Mouse (Mus musculus): ENCODE data around the gene Bst1. TPM values are rescaled to one million over a fixed set of nuclear protein-coding genes. Genes with fewer than 3 reads are reported as not detected.

Bst1 gene
- polyA plus RNA-seq, 1 experiment = 0.30 TPM

DNA sequence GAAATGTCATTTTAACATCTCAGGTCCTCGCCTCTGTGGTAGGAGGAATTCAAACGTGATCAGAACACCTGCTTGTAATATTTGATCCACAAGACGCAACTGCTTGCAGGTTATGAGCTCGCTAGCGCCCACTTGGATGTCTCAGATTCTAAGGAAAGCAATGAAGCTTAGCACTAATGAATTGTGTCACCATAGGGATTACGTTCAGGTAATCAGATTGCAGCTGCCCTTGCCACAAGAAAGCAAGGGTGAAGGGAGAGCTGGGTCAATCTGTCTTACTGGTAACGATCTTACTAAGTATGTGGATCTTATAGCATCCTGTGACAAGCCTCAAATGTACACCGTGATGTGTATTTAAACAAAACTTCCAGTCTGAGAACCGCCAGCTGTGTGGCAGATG is 8.7 kb downstream of the Bst1 start:
- Histone ChIP-seq H3K4me3 (ENCODE audit: insufficient read depth, low read length) (no peak overlapping the region), H3K4me1 (ENCODE audit: control insufficient read depth, insufficient read depth, low read length) (no peaks in the 10 kb centered on the region), H3K27ac (ENCODE audit: insufficient read depth, low read length) (no peak overlapping the region)
- TF ChIP-seq CTCF (IDR thresholded peaks at IDR 0.05; ENCODE audit: borderline replicate concordance, insufficient read depth, low read length) = no peak
- TF ChIP-seq POLR2A (IDR thresholded peaks at IDR 0.05; ENCODE audit: low read depth, low read length) = no peak

DNA sequence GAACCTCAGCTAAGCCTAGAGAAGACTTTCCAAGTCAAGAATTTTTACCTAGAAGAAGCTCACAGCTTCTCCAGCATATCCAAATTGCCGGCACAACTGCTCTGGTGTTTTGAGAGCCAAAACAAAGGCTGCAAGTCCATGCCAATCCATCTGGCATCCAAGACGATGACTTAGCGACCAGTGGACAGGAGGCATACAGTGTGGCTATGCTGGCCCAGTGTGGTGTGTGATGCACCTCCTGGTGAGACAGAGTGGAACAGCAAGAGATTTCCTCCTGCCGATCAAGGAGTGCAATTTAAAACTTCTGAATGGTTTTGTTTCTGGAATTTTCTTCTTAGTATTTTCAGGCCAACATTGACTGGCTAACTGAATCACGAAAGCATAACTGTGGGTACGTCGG is 17.9 kb downstream of the Bst1 start:
- Histone ChIP-seq H3K27ac (ENCODE audit: insufficient read depth, low read length) (no peak overlapping the region), H3K4me1 (ENCODE audit: control insufficient read depth, insufficient read depth, low read length) (no peaks in the 10 kb centered on the region), H3K4me3 (ENCODE audit: insufficient read depth, low read length) (no peak overlapping the region)
- TF ChIP-seq POLR2A (IDR thresholded peaks at IDR 0.05; ENCODE audit: low read depth, low read length) (no peak), CTCF (IDR thresholded peaks at IDR 0.05; ENCODE audit: borderline replicate concordance, insufficient read depth, low read length) (peak; percentile 53; the same call in 1 of the 2 replicates)

DNA sequence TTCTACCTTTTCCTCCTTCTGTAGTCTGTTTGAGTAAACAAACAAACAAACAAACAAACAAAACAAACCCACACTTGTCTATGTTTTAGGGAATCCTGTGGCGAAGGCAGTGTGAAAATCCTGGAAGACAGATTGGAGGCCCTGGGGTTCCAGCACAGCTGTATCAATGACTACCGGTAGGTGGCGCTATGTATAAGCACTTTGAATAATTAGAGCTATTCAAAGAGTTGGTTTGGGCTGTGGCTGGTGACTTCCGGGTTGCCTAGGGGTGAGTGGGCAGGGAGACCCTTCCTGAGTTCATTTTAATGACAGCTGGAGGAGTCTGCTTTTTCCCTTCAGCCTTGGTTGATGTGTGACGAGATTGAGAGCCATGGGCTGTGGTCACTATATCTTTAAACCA is 18.7 kb downstream of the Bst1 start:
- no peaks in the 10 kb centered on the region for H3K4me1 ChIP-seq (ENCODE audit: control insufficient read depth, insufficient read depth, low read length)
- no peak for TF ChIP-seq CTCF (IDR thresholded peaks at IDR 0.05; ENCODE audit: borderline replicate concordance, insufficient read depth, low read length)
- no peak for TF ChIP-seq POLR2A (IDR thresholded peaks at IDR 0.05; ENCODE audit: low read depth, low read length)
- no peak overlapping the region for H3K4me3 ChIP-seq (ENCODE audit: insufficient read depth, low read length)
- H3K27ac ChIP-seq (ENCODE audit: insufficient read depth, low read length) = no peak overlapping the region

DNA sequence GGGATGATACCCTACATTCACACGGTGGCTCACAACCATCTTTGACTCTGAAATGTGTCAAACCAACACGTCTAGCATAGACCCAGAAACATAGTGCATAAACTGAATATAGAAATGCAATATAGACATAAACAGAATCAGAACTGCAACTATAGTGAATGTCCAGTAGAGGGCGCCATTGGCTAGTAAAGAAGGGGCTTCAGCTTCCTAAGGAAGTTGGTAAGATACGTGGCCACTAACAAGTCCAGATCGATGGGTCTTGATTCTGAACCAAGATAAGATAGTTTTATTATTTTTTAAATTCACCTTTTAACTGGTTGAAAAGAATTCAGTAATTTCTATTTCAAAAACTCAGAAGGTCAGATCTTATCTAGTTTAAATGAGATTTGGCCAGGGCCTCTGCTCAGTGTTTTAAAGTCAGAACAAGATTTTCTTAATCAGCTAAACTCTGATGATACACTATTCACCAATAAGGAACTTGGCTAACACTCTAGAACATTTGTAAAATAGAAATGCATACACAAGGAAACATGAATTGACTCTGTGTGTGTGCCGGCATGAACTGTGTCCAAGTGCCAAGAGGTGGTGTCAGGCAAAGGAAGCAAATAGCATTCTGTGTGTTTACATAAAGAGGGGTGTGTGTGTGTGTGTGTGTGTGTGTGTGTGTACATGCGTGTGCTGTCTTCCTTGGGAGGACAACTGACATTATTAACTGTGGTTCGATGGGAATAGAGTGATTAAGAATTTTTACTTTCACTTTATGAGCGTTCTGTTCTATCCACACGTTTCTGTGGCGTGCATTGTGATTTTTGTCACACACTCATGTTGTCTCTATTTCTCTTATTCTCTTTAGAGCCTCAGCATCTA is 22.7 kb downstream of the Bst1 start:
- TF ChIP-seq POLR2A (IDR thresholded peaks at IDR 0.05; ENCODE audit: low read depth, low read length) (no peak), CTCF (IDR thresholded peaks at IDR 0.05; ENCODE audit: borderline replicate concordance, insufficient read depth, low read length) (no peak)

DNA sequence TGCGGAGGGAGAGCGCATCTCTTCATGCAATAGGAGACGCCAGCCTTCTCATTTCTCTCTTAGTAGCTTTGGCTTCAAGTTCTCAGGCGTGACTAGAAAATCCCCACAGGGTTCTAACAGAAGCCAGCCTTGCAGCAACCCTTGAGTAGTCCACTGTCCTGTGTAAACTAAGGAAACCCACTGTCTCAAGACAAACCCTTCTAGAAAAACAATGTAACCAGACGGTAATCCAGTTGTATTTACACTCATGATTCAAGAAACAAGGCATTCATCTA is 23.3 kb downstream of the Bst1 start:
- no peak overlapping the region for H3K4me3 ChIP-seq (ENCODE audit: insufficient read depth, low read length)
- H3K27ac ChIP-seq (ENCODE audit: insufficient read depth, low read length) = no peak overlapping the region
- peaks cover 2% of the 10 kb centered on the region for H3K4me1 ChIP-seq (ENCODE audit: control insufficient read depth, insufficient read depth, low read length)
- TF ChIP-seq CTCF (IDR thresholded peaks at IDR 0.05; ENCODE audit: borderline replicate concordance, insufficient read depth, low read length) (no peak), POLR2A (IDR thresholded peaks at IDR 0.05; ENCODE audit: low read depth, low read length) (no peak)

More for the DNA sequence above, 22.7 kb downstream of the Bst1 start:
- Histone ChIP-seq H3K4me1 (ENCODE audit: control insufficient read depth, insufficient read depth, low read length) (peaks cover 2% of the 10 kb centered on the region), H3K27ac (ENCODE audit: insufficient read depth, low read length) (no peak overlapping the region), H3K4me3 (ENCODE audit: insufficient read depth, low read length) (no peak overlapping the region)

DNA sequence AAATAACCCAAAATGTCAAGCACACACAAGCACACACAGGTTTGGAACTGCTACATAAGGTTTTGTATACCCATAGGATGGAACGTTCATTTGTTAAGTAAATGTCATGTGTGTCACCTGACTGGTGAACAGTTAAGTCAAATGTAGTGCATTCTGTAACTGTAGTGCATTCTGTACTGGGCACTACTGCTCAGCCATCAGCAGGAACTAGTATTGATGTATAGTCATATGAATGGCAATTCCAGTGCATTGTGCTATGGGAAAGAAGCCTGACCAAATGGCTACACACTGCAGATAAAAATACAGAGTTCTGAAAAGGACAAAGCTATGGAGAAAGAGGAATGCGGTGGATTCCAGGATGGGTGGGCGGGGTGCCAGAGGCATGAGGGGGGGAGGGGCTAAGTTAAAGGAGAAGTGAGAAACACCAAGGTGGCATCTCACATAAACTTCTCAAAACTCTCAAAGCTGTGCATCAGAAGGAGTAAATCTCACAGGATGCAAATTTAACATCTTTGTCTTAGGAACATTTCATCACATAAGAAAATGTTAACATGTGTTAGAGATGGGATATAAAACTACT is 24.0 kb downstream of the Bst1 start:
- TF ChIP-seq CTCF (IDR thresholded peaks at IDR 0.05; ENCODE audit: borderline replicate concordance, insufficient read depth, low read length) (no peak), POLR2A (IDR thresholded peaks at IDR 0.05; ENCODE audit: low read depth, low read length) (no peak)
- no peak overlapping the region for H3K4me3 ChIP-seq (ENCODE audit: insufficient read depth, low read length)

DNA sequence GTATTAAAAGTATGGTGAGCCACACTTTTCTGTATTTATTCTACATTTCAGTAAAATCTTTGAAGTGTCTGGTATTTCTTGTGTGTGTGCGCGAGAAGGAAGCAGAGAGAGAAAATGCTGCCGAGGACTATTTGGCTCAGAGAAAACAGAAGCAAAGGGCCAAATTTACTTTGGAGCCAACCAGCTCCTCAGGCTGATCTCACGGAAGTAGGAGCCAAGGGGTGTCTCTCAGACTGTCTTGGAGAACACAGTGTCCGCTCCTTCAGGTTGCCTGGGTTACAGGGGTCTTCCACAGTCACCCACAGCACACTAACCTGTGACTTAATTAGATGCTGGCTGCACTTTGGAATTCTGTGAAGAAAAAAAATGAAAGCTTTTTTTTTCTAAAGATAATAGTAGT is 26.4 kb downstream of the Bst1 start:
- Histone ChIP-seq H3K4me3 (ENCODE audit: insufficient read depth, low read length) (no peak overlapping the region), H3K27ac (ENCODE audit: insufficient read depth, low read length) (no peak overlapping the region), H3K4me1 (ENCODE audit: control insufficient read depth, insufficient read depth, low read length) (peaks cover 2% of the 10 kb centered on the region)
- TF ChIP-seq POLR2A (IDR thresholded peaks at IDR 0.05; ENCODE audit: low read depth, low read length) (no peak), CTCF (IDR thresholded peaks at IDR 0.05; ENCODE audit: borderline replicate concordance, insufficient read depth, low read length) (no peak)

More for the DNA sequence above, 24.0 kb downstream of the Bst1 start:
- H3K4me1 ChIP-seq (ENCODE audit: control insufficient read depth, insufficient read depth, low read length) = peaks cover 2% of the 10 kb centered on the region
- peak overlapping the region; percentile 65; the same call in 1 of the 2 replicates for H3K27ac ChIP-seq (ENCODE audit: insufficient read depth, low read length)

DNA sequence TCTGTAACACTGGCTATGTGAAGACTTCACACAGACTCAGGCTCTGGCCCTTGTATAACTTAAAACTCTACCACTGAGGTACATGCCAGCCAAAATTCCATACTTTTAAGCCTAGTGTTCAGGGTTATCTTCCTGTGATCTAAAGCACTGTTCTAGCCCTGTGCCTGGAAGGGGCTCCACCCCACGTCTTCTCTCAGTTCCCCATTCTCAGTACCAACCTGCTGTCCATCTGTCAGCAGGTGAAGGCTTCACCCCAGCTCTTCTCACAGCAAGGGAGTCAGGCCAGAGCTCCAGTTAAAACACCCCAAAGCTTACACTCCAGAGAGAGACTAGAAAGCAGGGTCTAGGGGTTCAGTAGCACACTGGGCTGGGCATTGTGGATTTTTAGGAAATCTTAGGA is 27.0 kb downstream of the Bst1 start:
- Histone ChIP-seq H3K4me3 (ENCODE audit: insufficient read depth, low read length) (no peak overlapping the region), H3K27ac (ENCODE audit: insufficient read depth, low read length) (no peak overlapping the region), H3K4me1 (ENCODE audit: control insufficient read depth, insufficient read depth, low read length) (peaks cover 2% of the 10 kb centered on the region)
- TF ChIP-seq POLR2A (IDR thresholded peaks at IDR 0.05; ENCODE audit: low read depth, low read length) = no peak
- no peak for TF ChIP-seq CTCF (IDR thresholded peaks at IDR 0.05; ENCODE audit: borderline replicate concordance, insufficient read depth, low read length)

DNA sequence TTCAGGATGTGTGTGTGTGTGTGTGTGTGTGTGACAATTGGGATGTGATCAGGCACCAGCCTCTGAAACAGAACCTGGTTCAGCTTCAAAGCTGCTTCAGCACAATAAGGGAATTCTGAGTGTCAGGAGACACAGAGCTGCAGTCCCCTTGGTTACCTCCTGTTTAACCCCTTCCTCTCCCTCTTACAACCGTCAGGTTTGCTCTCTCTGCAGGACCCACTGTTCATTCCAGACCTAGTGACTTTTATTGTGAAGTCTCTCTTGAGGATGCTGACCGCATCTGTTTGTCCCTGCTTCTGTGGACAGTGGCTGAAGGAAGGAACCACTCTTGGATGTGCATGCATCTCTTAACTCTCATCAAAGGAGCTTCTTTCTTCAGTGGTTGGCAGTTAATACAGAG is 27.5 kb downstream of the Bst1 start:
- TF ChIP-seq POLR2A (IDR thresholded peaks at IDR 0.05; ENCODE audit: low read depth, low read length) (no peak), CTCF (IDR thresholded peaks at IDR 0.05; ENCODE audit: borderline replicate concordance, insufficient read depth, low read length) (no peak)
- H3K4me3 ChIP-seq (ENCODE audit: insufficient read depth, low read length) = no peak overlapping the region
- H3K4me1 ChIP-seq (ENCODE audit: control insufficient read depth, insufficient read depth, low read length) = peaks cover 2% of the 10 kb centered on the region
- H3K27ac ChIP-seq (ENCODE audit: insufficient read depth, low read length) = no peak overlapping the region

DNA sequence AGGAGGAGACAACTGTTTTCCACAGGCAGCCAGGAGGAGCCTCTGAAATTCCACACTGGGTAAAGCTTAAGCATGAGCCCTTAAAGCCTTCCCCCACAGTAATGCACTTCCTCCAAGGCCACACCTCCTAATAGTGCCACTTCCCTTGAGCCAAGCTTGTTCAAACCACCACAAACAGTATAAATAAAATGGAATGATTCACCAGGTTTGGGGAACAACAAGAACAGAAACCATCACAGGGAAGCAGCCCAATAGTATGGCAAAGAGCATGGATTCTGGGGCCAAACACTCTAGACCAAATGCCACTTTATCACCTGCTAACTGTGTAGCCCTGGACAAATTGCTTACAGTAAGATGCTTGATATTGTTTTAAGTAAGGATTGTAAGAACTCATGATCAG is 28.9 kb downstream of the Bst1 start:
- Histone ChIP-seq H3K4me1 (ENCODE audit: control insufficient read depth, insufficient read depth, low read length) (peaks cover 2% of the 10 kb centered on the region), H3K4me3 (ENCODE audit: insufficient read depth, low read length) (no peak overlapping the region), H3K27ac (ENCODE audit: insufficient read depth, low read length) (no peak overlapping the region)
- TF ChIP-seq CTCF (IDR thresholded peaks at IDR 0.05; ENCODE audit: borderline replicate concordance, insufficient read depth, low read length) = no peak
- no peak for TF ChIP-seq POLR2A (IDR thresholded peaks at IDR 0.05; ENCODE audit: low read depth, low read length)
